Mouse (Mus musculus) kidney, adult 2 months (tissue): Measurements from ENCODE around the gene Slf2.

Experiments used
- CTCF ChIP-seq: fragments of 200-500 bp; conservative IDR thresholded peaks from 2 replicates; pipeline ENCODE4 v1.5.1; 2011; ENCODE audit warnings: low read depth, mild to moderate bottlenecking, control low read depth, low read length, moderate library complexity, mixed read lengths; ENCODE audit not compliant: insufficient read depth, insufficient read length
- POLR2A ChIP-seq: fragments of 200-500 bp; IDR thresholded peaks from one replicate; pipeline ENCODE4 v1.6.1; 2011; ENCODE audit warnings: low read depth, low read length, control low read depth

GRCm38 (mm10) chr19:44914481-44915249 is 16.3 kb upstream of the Slf2 start:
- no peak for TF ChIP-seq CTCF
- TF ChIP-seq POLR2A, result no peak
